Mouse (Mus musculus) thymus, adult 2 months (tissue): ENCODE data around the gene Bcl7c.

Experiments
- CTCF ChIP-seq: fragments of 200-500 bp; IDR thresholded peaks from 2 replicates; pipeline ENCODE4 v1.5.1; 2012; ENCODE audit warnings: mild to moderate bottlenecking, control low read depth, low read length, moderate library complexity, borderline replicate concordance; ENCODE audit not compliant: control insufficient read depth, poor library complexity, insufficient read depth; ENCODE audit errors: extremely low read depth
- POLR2A ChIP-seq: fragments of 200-500 bp; IDR thresholded peaks from 2 replicates; pipeline ENCODE4 v1.6.1; 2012; ENCODE audit warnings: mild to moderate bottlenecking, low read length, control low read depth, moderate library complexity; ENCODE audit not compliant: control insufficient read depth, poor library complexity, insufficient read depth; ENCODE audit errors: extremely low read depth

DNA sequence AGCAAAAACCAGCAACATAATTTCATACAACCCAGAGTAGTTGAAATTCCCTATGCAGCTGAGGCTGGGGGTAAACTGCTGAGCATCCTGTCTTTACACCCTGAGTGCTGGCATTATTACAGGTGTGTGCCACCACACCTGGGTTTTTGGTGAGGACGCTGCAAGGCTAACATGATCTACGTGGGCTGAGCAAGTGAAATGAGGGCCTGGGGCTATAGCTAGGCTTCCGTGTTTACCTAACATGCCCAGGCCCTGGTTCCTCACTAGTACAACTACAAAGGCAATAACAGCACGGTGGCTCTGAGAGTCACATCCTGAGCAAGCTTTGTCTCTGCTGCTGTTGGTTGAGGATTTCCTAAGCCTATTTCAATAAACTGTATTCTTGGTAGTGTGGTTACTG is 31.1 kb downstream of the Bcl7c start:
- TF ChIP-seq CTCF (no peak), POLR2A (no peak)
